Mouse (Mus musculus) heart, embryonic 10.5 days (tissue): ENCODE results near the gene Methig1. TPM values are rescaled to one million over a fixed set of nuclear protein-coding genes. Genes with fewer than 3 reads are reported as not detected.

Experiments
- DNase-seq: peaks from one replicate; pipeline ENCODE4 v3.0.0-alpha.2; 2017; ENCODE audit warnings: low spot score
- H3K27ac ChIP-seq: fragments of 300-500 bp; sonication (generic); 2 replicates; pipeline ENCODE4 v1.5.1; 2016; ENCODE audit warnings: mild to moderate bottlenecking
- H3K27me3 ChIP-seq: fragments of 300-500 bp; sonication (generic); 2 replicates; pipeline ENCODE4 v1.6.1; 2016; ENCODE audit warnings: mild to moderate bottlenecking; ENCODE audit not compliant: poor library complexity, insufficient read depth, severe bottlenecking
- H3K36me3 ChIP-seq: fragments of 300-500 bp; sonication (generic); 2 replicates; pipeline ENCODE4 v1.6.1; 2016; ENCODE audit warnings: mild to moderate bottlenecking, moderate library complexity
- H3K4me1 ChIP-seq: fragments of 300-500 bp; sonication (generic); 2 replicates; pipeline ENCODE4 v1.6.1; 2016; ENCODE audit warnings: mild to moderate bottlenecking
- H3K4me3 ChIP-seq: fragments of 300-500 bp; sonication (generic); 2 replicates; pipeline ENCODE4 v1.5.1; 2016; ENCODE audit warnings: mild to moderate bottlenecking, moderate library complexity
- H3K9me3 ChIP-seq: fragments of 300-500 bp; sonication (generic); 2 replicates; pipeline ENCODE4 v1.6.1; 2016; ENCODE audit warnings: mild to moderate bottlenecking, moderate library complexity
- WGBS: fragments of 180-500 bp; shearing (Covaris S2); methylation state at CpG from one replicate; pipeline ENCODE4 v1.1.7; 2016; 5-methylcytosine and 5-hydroxymethylcytosine counted together
- polyA plus RNA-seq: library from polyadenylated mRNA; unstranded; fragments of >200 nt; fragmentation: Nextera tagmentation; extraction: Ambion mirVana; gene quantifications from 2 replicates; pipeline ENCODE4 v1.2.1, GENCODE M21; 2016

Methig1 gene
- polyA plus RNA-seq, 1 experiment from 2014 or later, result 0.33 TPM

DNA sequence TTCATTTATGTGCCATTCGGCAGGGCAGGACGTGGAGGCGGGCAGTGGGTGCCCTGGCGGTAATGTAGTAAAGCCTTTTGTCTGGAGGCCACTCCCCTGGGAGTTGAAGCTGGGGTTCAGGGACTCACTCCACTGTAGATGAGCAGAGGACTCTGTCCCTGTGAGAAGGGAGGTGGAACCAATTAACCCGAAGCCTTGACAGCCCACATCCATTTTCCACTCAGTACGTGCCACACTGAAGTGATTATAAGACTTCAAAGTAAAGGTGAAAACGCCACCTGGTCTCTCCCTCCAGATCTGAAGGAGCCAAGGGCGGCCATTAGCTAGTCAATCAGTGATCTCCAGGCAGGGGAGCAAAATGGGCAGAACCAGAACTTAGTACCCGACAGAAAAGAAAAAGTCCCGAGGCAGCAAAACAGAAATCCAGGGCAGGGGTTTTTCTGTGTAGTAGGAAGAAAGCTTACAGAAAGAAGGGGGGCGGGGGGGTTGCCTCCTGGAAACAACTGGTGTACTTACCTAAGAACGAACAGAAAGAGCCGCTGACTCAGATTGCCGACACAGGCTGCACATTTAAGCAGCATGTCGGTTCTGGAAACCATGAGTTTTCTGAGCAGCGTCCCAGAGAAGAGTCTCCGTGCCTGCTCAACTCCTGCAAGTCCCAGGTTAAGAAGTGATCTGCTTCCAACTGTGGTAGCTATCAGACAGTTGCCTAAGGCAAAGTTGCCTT, 71.6 kb downstream of the Methig1 start, which contains the start of gene Slc11a2:
Slc11a2 (minus strand) TSS at position 677 of the 727 bp plus-strand sequence.
- H3K9me3 ChIP-seq, result no peaks in the 10 kb centered on the region
- H3K27me3 ChIP-seq, result peaks cover 32% of the 10 kb centered on the region
- H3K4me1 ChIP-seq, result peaks cover 45% of the 10 kb centered on the region
- no peak within 1 kb of the TSS for H3K27ac ChIP-seq
- no peak for DNase-seq
- H3K4me3 ChIP-seq, result peak within 1 kb of the TSS; percentile 96
- no peaks in the 10 kb centered on the region for H3K36me3 ChIP-seq
- WGBS, result 28% methylated on average over 17 of the region's 17 CpGs

DNA sequence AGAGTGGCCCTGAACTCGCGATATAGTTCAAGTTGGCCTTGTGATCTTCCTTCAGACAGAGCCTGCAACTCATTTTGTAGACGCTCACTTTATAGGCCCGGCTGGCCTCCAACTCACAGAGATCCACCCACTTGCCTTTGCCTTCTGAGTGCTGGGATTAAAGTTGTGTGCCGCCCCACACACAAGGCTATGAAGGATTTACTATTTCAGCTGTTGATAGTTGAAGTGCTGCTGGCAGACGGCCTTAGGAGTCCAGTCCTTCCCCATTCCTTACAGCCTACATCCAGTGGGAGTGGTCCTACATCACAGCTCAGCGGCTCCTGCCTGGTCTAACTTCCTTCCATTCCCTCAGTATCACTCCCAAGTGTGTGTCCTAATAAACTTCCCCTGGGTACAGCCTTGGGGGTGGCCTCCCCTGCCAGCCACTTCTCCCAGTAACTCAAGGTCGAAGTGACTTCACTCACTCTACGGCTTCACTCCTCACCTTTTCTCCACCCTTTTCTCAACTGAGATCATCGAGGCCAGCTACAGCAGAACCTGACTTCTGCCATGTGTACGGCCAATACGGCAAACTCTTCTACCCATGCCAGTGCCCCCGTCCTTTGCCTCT, 75.5 kb downstream of the Methig1 start:
- Histone ChIP-seq H3K27me3 (peaks cover 32% of the 10 kb centered on the region), H3K36me3 (no peaks in the 10 kb centered on the region), H3K4me1 (peaks cover 18% of the 10 kb centered on the region; the same call in 1 of the 2 replicates), H3K4me3 (no peak overlapping the region), H3K27ac (0 out of 2 replicates have a peak overlapping the region, but pooled peaks have one; percentile 3), H3K9me3 (no peaks in the 10 kb centered on the region)
- 78% methylated on average over 13 of the region's 13 CpGs for WGBS
- DNase-seq, result no peak

DNA sequence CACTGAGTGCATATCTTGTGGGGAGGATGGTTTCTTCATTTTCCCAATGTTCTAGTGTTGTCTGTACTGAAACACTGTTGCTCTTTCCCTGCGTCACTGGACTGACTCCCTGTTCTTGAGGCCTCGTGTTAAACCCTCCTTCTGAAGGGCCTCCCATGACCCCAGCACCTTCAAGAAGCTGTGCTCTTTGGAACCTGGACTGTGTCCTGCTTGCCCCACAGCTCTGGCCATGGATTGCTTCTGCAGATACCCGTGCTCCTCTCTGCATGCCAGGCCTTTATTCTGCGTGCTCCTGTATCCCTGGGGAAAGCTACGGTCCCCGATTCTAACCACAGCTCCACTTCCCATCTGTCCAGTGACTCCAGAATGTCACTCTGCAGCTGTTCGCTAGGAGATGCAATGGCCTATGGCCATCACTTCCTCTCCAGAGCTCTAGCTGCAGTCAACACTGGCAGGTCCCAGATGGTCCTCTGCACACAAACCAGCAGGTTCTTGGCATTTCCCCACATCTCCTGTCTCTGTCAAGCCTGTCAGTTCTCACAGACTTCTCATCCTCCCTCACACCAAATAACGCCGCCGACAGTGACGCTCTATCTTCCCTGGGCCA, 77.1 kb downstream of the Methig1 start:
- Histone ChIP-seq H3K4me1 (peaks cover 5% of the 10 kb centered on the region; the same call in 1 of the 2 replicates), H3K27ac (no peak overlapping the region), H3K36me3 (no peaks in the 10 kb centered on the region), H3K9me3 (no peaks in the 10 kb centered on the region), H3K4me3 (no peak overlapping the region), H3K27me3 (peaks cover 16% of the 10 kb centered on the region)
- 79% methylated on average over 11 of the region's 11 CpGs for WGBS
- DNase-seq, result no peak

DNA sequence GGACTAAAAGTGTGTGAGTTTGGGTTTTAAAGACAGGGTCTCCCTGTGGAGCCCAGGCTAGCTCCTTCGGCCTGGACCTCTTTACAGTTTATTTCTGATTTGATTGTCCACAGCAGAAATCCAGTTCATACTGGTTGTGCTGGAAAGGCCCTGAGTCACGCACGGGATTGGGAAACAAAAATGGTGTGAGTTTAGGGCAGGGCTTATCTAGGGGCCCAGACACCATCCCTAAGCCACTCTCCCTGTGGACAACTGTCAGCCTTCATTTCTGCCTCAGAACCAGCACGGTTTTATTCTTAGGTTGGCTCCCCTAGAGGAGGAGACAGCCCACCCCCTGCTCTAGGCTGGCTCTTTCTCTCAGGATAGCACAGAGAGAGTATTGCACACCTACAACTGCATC, 80.3 kb downstream of the Methig1 start:
- H3K27me3 ChIP-seq, result no peaks in the 10 kb centered on the region
- 59% methylated on average over 4 of the region's 4 CpGs for WGBS
- H3K4me1 ChIP-seq, result peaks cover 10% of the 10 kb centered on the region
- H3K9me3 ChIP-seq, result no peaks in the 10 kb centered on the region
- H3K36me3 ChIP-seq, result no peaks in the 10 kb centered on the region
- DNase-seq, result no peak
- H3K27ac ChIP-seq, result peak overlapping the region; percentile 42; the same call in 1 of the 2 replicates
- no peak overlapping the region for H3K4me3 ChIP-seq

Other genes starting within 250 kb of the Methig1 start
- 36.0 and 36.1 TPM in 2 replicates for gene Atf1, start 125.3 kb upstream of the Methig1 start, polyA plus RNA-seq
- not detected in 2 replicates for gene Tmprss12, start 72.3 kb upstream of the Methig1 start, polyA plus RNA-seq
- gene Mettl7a1, start 49.0 kb upstream of the Methig1 start, polyA plus RNA-seq, result 3.0 and 3.6 TPM in 2 replicates
- not detected in 2 replicates for gene Mettl7a3, start 18.2 kb upstream of the Methig1 start, polyA plus RNA-seq
- not detected in 2 replicates for gene Mettl7a2, start 51 bp downstream of the Methig1 start, polyA plus RNA-seq
- gene Higd1c, start 11.4 kb downstream of the Methig1 start, polyA plus RNA-seq, result not detected in 2 replicates
- not detected in 2 replicates for gene Gm5475, start 69.0 kb downstream of the Methig1 start, polyA plus RNA-seq
- gene Slc11a2, start 71.9 kb downstream of the Methig1 start, polyA plus RNA-seq, result 20.4 and 24.5 TPM in 2 replicates
- 21.1 and 27.9 TPM in 2 replicates for gene Letmd1, start 115.9 kb downstream of the Methig1 start, polyA plus RNA-seq
- gene Csrnp2, start 142.3 kb downstream of the Methig1 start, polyA plus RNA-seq, result 11.6 and 13.6 TPM in 2 replicates
- 22.4 TPM in 2 replicates for gene Tfcp2, start 198.9 kb downstream of the Methig1 start, polyA plus RNA-seq
- gene Pou6f1, start 246.8 kb downstream of the Methig1 start, polyA plus RNA-seq, result 2.0 and 2.1 TPM in 2 replicates